Mouse (Mus musculus) bone marrow macrophage, adult 2 months (primary cell): Measurements from ENCODE around the gene Slc37a1. TPM values are rescaled to one million over a fixed set of nuclear protein-coding genes. Genes with fewer than 3 reads are reported as not detected.
A peak's percentile ranks its signal among the peaks of the same experiment; 100 is the strongest.

Experiments
- H3K27ac ChIP-seq: 2 replicates; pipeline ENCODE4 v1.5.1; 2012; ENCODE audit warnings: low read depth, low read length; ENCODE audit not compliant: insufficient read depth
- H3K4me1 ChIP-seq: 2 replicates; pipeline ENCODE4 v1.6.1; 2012; ENCODE audit warnings: low read length; ENCODE audit not compliant: control insufficient read depth, insufficient read depth
- H3K4me3 ChIP-seq: 2 replicates; pipeline ENCODE4 v1.5.1; 2012; ENCODE audit warnings: mild to moderate bottlenecking, low read length, moderate library complexity; ENCODE audit not compliant: insufficient read depth
- CTCF ChIP-seq: IDR thresholded peaks from 2 replicates; pipeline ENCODE4 v1.5.1; 2012; ENCODE audit warnings: low read depth, mild to moderate bottlenecking, low read length, moderate library complexity
- POLR2A ChIP-seq: IDR thresholded peaks from 2 replicates; pipeline ENCODE4 v1.6.1; 2012; ENCODE audit warnings: mild to moderate bottlenecking, low read depth, low read length, borderline replicate concordance
- polyA plus RNA-seq: library from polyadenylated mRNA; stranded (reverse); fragments of >200 nt; gene quantifications from 2 replicates; pipeline ENCODE4 v1.2.4, GENCODE M21; 2012; ENCODE audit not compliant: missing spikeins, insufficient read depth, insufficient read length

The Slc37a1 gene
- polyA plus RNA-seq, 1 experiment, result 11.6 TPM

DNA sequence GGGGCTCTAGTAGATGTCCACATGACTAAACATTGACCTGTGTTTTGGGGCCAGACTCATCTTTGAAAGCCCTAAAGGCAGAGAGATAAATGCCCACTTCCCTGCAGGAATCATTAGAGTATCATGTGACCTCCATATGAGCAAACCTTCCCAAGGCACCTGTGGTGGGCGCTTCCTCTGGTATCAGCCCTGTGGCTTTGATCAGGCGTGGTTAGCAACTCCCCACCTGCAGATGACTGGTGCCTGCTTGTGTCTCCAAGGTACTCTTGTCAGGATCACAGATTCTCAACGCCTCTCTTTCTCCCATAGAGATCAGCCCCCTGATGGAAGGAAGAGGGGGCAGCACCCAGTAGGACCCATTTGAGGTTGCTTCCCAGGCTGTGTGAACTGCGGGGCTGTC, 13.4 kb downstream of the Slc37a1 start:
- TF ChIP-seq CTCF (no peak), POLR2A (no peak)
- Histone ChIP-seq H3K27ac (no peak overlapping the region), H3K4me1 (peaks cover 24% of the 10 kb centered on the region), H3K4me3 (no peak overlapping the region)

DNA sequence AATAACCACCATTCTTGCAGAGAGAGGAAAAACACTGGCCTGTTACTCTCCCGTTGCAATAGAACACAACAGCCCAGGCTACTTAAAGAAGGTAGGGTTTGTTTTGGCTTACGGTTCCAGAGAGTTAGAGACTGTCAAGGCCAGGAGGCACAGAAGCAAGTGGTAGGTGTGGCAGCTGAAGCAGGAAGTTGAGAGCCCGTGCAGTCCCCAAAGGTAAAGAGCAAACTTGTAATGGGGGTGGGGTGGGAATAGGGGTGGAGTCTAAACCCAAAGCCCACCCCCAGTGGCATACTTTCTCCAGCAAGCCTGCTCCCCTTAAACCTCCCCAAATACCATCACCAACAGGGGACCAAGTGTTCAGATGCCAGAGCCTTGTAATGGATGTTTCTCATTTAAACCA, 14.1 kb downstream of the Slc37a1 start:
- Histone ChIP-seq H3K4me3 (no peak overlapping the region), H3K27ac (no peak overlapping the region), H3K4me1 (peaks cover 31% of the 10 kb centered on the region)
- TF ChIP-seq POLR2A (no peak), CTCF (no peak)

DNA sequence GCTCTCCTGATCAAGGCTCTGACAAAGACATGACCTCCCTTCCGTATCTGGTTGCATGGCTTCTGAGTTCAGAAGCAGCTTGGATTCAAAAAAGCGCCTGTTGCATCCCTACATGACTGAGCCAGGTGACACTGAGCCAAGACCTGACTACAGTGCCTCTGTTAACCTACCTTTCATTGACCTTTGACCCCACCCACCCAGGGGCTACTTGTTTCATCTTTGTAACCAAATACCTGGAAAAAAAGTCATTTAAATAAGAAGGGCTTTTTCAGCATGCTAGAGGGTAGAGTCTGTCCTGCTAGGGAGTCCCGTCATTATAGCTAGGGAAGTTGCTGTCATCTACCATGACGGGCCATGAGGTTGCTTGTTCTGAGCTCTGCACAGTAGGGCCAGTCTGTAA, 16.8 kb downstream of the Slc37a1 start:
- peaks cover 27% of the 10 kb centered on the region for H3K4me1 ChIP-seq
- no peak overlapping the region for H3K27ac ChIP-seq
- H3K4me3 ChIP-seq, result no peak overlapping the region
- TF ChIP-seq CTCF (no peak), POLR2A (no peak)

DNA sequence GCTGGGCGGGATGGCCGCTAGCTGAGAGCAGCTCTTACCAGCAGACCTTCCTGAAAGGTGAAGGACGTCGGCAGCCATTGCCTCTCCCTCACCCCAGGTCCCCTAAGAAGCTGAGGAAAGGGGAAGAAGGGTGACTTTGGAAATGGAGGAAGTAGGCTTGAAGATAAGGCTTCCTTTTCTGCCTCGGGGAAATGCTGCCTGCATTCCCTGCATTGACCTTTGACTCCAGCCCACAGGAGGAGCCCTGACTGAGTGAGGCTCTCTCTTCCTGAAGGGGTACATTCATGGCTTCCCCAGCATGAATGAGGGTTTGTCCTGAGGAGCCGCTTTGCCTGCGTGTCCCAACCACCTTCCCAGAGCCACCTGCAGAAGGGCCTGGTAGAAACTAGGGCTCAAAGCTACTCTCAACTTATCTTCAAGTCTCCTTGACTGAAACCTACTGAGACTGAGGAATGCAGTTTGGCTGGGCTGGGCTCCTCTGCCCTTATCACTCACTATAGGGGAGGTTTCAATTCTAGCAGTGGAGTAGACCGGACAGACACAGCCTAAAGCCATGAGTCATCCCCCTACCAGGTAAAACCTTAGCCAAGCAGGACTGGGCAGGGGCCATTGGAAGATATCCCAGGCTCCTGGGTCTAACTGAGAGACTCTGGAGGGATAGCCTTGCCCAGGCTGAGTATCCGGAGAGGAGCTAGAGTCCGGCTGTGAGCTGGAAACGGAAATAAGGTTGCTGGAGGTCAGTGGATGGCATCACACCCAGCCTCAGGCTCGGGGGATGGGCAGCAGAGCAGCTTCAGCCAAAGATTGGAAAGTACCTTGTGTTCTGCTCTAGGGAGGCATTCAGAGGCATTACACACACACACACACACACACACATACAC, 18.5 kb downstream of the Slc37a1 start:
- Histone ChIP-seq H3K27ac (peak overlapping the region; percentile 24), H3K4me1 (peaks cover 26% of the 10 kb centered on the region), H3K4me3 (no peak overlapping the region)
- no peak for TF ChIP-seq CTCF
- no peak for TF ChIP-seq POLR2A

DNA sequence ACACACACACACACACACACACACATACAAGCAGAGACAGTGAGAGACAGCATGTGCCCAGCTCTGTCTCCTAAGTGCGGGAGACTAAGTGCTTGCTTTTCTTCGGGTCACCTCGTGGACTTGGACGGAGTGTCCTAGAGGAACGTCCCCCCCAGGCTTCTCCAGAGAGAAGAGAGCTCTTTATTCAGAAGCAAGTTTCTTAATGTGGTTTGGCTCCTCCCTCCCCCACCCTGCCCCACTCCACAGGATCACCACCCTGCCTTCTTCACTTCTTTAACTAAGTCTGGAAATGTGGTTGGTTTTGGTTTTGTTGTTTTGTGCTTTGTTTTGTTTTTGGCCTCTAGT, 19.2 kb downstream of the Slc37a1 start:
- H3K4me1 ChIP-seq, result peaks cover 26% of the 10 kb centered on the region
- TF ChIP-seq POLR2A (no peak), CTCF (no peak)
- no peak overlapping the region for H3K27ac ChIP-seq

DNA sequence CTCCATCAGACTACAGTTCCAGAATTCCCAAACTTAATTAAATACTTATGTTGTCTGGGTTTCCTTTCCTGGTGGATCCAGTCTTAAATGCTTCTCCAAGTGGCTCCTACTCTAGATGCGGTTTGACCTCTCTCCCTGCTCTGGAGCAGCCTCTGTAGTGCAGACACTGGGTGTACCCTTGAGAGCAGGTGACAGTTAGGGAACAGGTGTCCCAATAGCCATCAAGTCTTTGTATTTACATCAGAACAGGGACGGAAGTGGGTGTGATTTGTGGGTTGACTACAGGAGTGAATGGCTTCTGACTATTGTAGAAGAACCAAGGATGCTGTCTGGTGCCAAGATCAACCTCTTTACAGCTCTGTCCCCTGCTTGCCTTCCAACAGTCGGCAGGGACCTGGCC, 21.2 kb downstream of the Slc37a1 start:
- TF ChIP-seq POLR2A (no peak), CTCF (no peak)
- Histone ChIP-seq H3K4me3 (no peak overlapping the region), H3K27ac (no peak overlapping the region), H3K4me1 (peaks cover 26% of the 10 kb centered on the region)

More for the DNA sequence above, 19.2 kb downstream of the Slc37a1 start:
- H3K4me3 ChIP-seq, result no peak overlapping the region

DNA sequence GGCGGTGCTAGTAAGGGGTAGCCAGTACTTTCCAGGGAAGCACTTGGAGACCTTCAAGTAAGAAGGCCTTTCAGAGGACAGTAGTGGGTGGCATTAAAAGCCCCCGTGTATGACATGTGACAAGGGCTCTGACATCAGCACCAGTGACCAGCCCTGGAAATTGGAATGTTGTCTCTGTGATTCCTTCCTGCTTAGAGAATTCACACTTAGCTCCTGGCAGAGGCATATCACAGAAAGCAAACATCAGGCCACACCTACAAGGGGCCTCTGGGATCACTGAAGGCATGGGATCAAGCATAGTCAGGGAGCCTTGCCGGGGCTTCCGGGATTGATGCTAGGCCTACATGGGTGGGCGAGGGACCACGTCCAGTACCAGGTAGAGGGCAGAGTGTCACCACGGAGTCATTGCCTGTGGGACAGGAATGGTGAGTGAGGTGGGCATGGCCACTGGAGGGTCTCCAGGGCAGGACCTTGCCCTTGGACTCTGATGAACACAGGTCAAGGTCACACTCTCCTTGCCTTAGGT, 21.8 kb downstream of the Slc37a1 start:
- H3K4me1 ChIP-seq, result peaks cover 26% of the 10 kb centered on the region
- TF ChIP-seq CTCF, result no peak
- no peak for TF ChIP-seq POLR2A
- no peak overlapping the region for H3K4me3 ChIP-seq
- no peak overlapping the region for H3K27ac ChIP-seq

DNA sequence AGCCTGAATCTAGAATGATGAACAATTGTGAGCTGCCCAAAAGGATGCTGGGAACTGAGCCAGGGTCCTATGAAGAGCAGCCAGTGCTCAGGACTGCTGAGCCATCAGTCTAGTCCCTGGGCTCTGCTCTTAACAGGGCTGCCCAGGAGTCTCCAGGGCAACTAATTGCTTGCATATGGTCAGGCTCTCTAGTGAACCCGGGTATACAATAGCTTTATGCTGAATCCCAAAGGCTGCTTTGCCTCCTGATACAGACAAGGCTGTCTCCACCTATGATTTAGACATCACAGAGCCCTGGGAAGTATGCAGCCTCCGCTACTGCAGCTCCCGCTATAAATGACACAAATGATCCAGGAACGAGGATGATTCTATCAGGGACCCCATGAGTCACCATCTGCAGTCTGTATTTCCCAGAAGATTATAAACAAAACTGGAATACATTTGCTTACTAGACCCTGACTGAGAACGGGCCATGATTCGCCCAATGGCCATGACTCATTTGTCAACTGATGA, 22.7 kb downstream of the Slc37a1 start:
- TF ChIP-seq CTCF (no peak), POLR2A (no peak)
- H3K27ac ChIP-seq, result no peak overlapping the region
- no peak overlapping the region for H3K4me3 ChIP-seq
- H3K4me1 ChIP-seq, result peaks cover 24% of the 10 kb centered on the region

DNA sequence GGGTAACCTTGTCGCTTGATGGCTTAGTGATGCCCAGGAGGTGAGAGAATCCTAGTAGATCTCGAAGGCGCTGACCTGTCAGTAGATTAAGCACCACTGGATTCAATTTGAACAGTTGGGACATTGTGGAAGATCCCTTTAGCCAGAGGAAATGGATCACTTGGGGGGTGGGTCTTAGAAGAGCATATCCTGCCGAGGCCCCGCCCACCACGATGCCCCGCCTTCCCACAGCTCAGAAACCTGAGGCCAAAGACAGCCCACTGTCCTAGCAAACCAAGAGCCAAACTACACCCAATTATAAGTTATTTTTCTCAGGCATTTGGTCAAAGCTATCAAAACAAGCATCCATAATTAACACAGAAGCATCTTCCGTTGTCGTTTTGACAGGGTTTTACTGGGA, 24.5 kb downstream of the Slc37a1 start:
- no peak overlapping the region for H3K27ac ChIP-seq
- no peak overlapping the region for H3K4me3 ChIP-seq
- peaks cover 8% of the 10 kb centered on the region for H3K4me1 ChIP-seq
- TF ChIP-seq CTCF (no peak), POLR2A (no peak)

DNA sequence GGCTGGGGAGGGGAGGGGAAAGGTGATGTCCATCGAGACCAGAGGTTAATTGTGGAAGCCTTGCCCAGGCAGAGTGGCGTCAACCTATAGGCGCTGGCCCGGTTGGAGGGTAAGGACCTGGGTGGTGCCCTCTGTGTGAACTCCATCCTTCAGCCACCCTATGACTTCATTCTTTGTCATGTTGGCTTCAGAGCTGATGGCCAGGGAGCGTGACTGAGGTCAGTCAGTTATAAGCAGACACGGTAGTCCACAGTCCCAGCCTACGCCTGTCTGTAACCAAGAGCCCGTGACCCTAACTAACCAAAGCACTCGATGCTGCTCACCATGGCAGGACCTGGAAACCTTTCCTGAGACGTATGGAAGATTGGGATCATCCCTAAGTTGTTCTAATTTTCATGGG, 26.1 kb downstream of the Slc37a1 start:
- TF ChIP-seq POLR2A (no peak), CTCF (no peak)
- Histone ChIP-seq H3K4me3 (no peak overlapping the region), H3K27ac (no peak overlapping the region), H3K4me1 (peaks cover 8% of the 10 kb centered on the region)
